Mouse (Mus musculus): Measurements from ENCODE around the gene March11.

The March11 gene

GRCm38 (mm10) chr15:26308629-26309230 lies at the start of gene March11:
Gene March11 (plus strand): TSS chr15:26309048.
- no peak for DNase-seq (ENCODE audit: low spot score)

GRCm38 (mm10) chr15:26262336-26262735 lies 46.5 kb upstream of the March11 start:
- no peak for DNase-seq (ENCODE audit: low spot score)

- no peak for DNase-seq (ENCODE audit: low spot score)
These were observed 39.3 kb upstream of the March11 start for GRCm38 (mm10) chr15:26269596-26269995.

- DNase-seq (ENCODE audit: low spot score) = no peak
These were observed 32.8 kb upstream of the March11 start for GRCm38 (mm10) chr15:26276035-26276511.

GRCm38 (mm10) chr15:26276608-26277007 lies 32.2 kb upstream of the March11 start:
- no peak for DNase-seq (ENCODE audit: low spot score)

- DNase-seq (ENCODE audit: low spot score) = no peak
These were observed 17.0 kb upstream of the March11 start for GRCm38 (mm10) chr15:26291871-26292270.

- no peak for DNase-seq (ENCODE audit: low spot score)
These were observed 16.0 kb upstream of the March11 start for GRCm38 (mm10) chr15:26292811-26293210.

GRCm38 (mm10) chr15:26293215-26293614 lies 15.6 kb upstream of the March11 start:
- DNase-seq (ENCODE audit: low spot score) = no peak

GRCm38 (mm10) chr15:26298668-26299067 lies 10.2 kb upstream of the March11 start:
- DNase-seq (ENCODE audit: low spot score) = no peak

GRCm38 (mm10) chr15:26309291-26309931 lies 563 bp downstream of the March11 start:
- DNase-seq (ENCODE audit: low spot score) = peak; percentile 9

GRCm38 (mm10) chr15:26319866-26320265 lies 11.0 kb downstream of the March11 start:
- no peak for DNase-seq (ENCODE audit: low spot score)

- no peak for DNase-seq (ENCODE audit: low spot score)
These were observed 11.6 kb downstream of the March11 start for GRCm38 (mm10) chr15:26320402-26320801.

GRCm38 (mm10) chr15:26322804-26323203 lies 14.0 kb downstream of the March11 start:
- DNase-seq (ENCODE audit: low spot score) = no peak

- no peak for DNase-seq (ENCODE audit: low spot score)
These were observed 18.3 kb downstream of the March11 start for GRCm38 (mm10) chr15:26327157-26327556.

GRCm38 (mm10) chr15:26335791-26336190 lies 26.9 kb downstream of the March11 start:
- DNase-seq (ENCODE audit: low spot score) = no peak

- DNase-seq (ENCODE audit: low spot score) = no peak
These were observed 28.9 kb downstream of the March11 start for GRCm38 (mm10) chr15:26337775-26338174.

- no peak for DNase-seq (ENCODE audit: low spot score)
These were observed 29.5 kb downstream of the March11 start for GRCm38 (mm10) chr15:26338343-26338742.

GRCm38 (mm10) chr15:26340490-26340889 lies 31.6 kb downstream of the March11 start:
- DNase-seq (ENCODE audit: low spot score) = no peak

- DNase-seq (ENCODE audit: low spot score) = no peak
These were observed 32.1 kb downstream of the March11 start for GRCm38 (mm10) chr15:26340966-26341365.

- DNase-seq (ENCODE audit: low spot score) = no peak
These were observed 35.5 kb downstream of the March11 start for GRCm38 (mm10) chr15:26344329-26344728.

GRCm38 (mm10) chr15:26353656-26354055 lies 44.8 kb downstream of the March11 start:
- no peak for DNase-seq (ENCODE audit: low spot score)

GRCm38 (mm10) chr15:26365344-26365743 lies 56.5 kb downstream of the March11 start:
- DNase-seq (ENCODE audit: low spot score) = peak; percentile 1

GRCm38 (mm10) chr15:26366511-26366910 lies 57.7 kb downstream of the March11 start:
- DNase-seq (ENCODE audit: low spot score) = no peak

- DNase-seq (ENCODE audit: low spot score) = no peak
These were observed 64.9 kb downstream of the March11 start for GRCm38 (mm10) chr15:26373759-26374158.

Measured in lung, postnatal 25 days (tissue).